Mouse (Mus musculus) ES-E14 (cell line): ENCODE data around the gene Prss16.

Source experiments
- CHD2 ChIP-seq: IDR thresholded peaks from 2 replicates; pipeline ENCODE4 v1.6.1; 2014; ENCODE audit warnings: mild to moderate bottlenecking, low read depth, low read length, inconsistent platforms
- HCFC1 ChIP-seq: IDR thresholded peaks from 2 replicates; pipeline ENCODE4 v1.6.1; 2012; ENCODE audit warnings: low read length, inconsistent platforms, borderline replicate concordance; ENCODE audit not compliant: insufficient read depth
- MAFK ChIP-seq: IDR thresholded peaks from 2 replicates; pipeline ENCODE4 v1.6.1; 2014; ENCODE audit warnings: mild to moderate bottlenecking, low read depth, low read length, inconsistent platforms; ENCODE audit not compliant: insufficient read depth
- ZC3H11A ChIP-seq: IDR thresholded peaks from 2 replicates; pipeline ENCODE4 v1.6.1; 2012; ENCODE audit warnings: low read depth, mild to moderate bottlenecking, inconsistent platforms, low read length, borderline replicate concordance

DNA sequence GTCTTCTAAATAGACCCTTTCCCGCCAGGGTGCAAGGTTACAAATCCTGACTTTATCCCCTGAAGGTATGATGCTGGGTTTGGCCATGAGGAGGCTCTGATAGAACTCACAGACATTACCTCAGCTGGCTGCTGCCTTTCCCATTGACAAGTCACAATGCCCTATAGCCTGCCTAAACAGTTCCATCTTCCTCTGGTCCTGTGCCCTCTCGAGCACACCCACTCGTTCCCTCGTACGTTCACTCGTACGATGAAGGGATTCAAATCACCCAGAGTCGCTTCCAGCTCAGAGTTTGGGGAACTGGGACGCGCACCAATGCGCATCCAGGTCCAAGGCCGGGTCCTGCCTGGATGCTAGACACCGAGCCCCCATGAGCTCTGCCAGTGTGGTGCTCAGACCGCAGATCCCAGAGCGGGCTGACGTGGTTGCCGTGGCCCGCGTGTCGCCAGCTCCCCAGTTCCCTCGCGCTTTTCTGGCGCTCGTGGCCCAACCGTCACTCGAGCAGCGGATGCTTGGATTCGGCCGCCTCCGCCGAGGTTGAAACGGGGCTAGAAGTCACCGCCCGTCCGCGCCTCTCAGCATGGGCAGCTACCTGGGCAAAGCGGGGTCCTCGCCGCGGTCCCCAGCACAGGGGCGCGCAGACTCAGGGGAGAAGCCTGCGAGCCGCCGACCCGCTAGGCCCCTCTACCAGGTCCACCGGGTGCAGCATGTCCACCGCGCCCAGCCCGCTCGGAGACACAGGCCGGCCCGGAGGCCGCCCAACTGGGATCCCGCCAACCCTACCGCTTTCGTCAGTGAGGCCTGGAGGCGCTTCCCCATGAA, 28.4 kb downstream of the Prss16 start, which contains the start of gene Pom121l2:
- no peak for TF ChIP-seq HCFC1
- TF ChIP-seq MAFK = no peak
- TF ChIP-seq ZC3H11A = no peak
- no peak for TF ChIP-seq CHD2
